Mouse (Mus musculus) neural tube, embryonic 14.5 days (tissue): ENCODE results near the gene Men1. TPM values are rescaled to one million over a fixed set of nuclear protein-coding genes. Genes with fewer than 3 reads are reported as not detected.

ENCODE experiments used
- ATAC-seq: fragments of 200-750 bp; cut with Nextera tagmentation; 2 replicates; pipeline ENCODE4 v1.8.0; 2017; ENCODE audit warnings: low read depth, mild to moderate bottlenecking, moderate TSS enrichment, moderate library complexity
- H3K27ac ChIP-seq: fragments of 300-500 bp; sonication (generic); 2 replicates; pipeline ENCODE4 v1.5.1; 2014; ENCODE audit warnings: low read depth, mild to moderate bottlenecking, control low read depth, low read length, moderate library complexity, mixed read lengths
- H3K27me3 ChIP-seq: fragments of 300-500 bp; sonication (generic); 2 replicates; pipeline ENCODE4 v1.6.1; 2014; ENCODE audit warnings: low read length; ENCODE audit not compliant: control insufficient read depth, insufficient read depth
- H3K36me3 ChIP-seq: fragments of 300-500 bp; sonication (generic); 2 replicates; pipeline ENCODE4 v1.6.1; 2014; ENCODE audit warnings: low read length, mixed read lengths; ENCODE audit not compliant: control insufficient read depth, insufficient read depth
- H3K4me1 ChIP-seq: fragments of 300-500 bp; sonication (generic); 2 replicates; pipeline ENCODE4 v1.6.1; 2014; ENCODE audit warnings: low read length; ENCODE audit not compliant: control insufficient read depth, insufficient read depth
- H3K4me2 ChIP-seq: fragments of 300-500 bp; sonication (generic); 2 replicates; pipeline ENCODE4 v1.6.1; 2014; ENCODE audit warnings: mild to moderate bottlenecking, low read depth, low read length, control low read depth
- H3K4me3 ChIP-seq: fragments of 300-500 bp; sonication (generic); 2 replicates; pipeline ENCODE4 v1.5.1; 2014; ENCODE audit warnings: low read depth, low read length, control low read depth, mixed read lengths
- H3K9ac ChIP-seq: fragments of 300-500 bp; sonication (generic); replicated peaks from 2 replicates; pipeline ENCODE4 v1.6.1; 2014; ENCODE audit warnings: low read depth, mild to moderate bottlenecking, control low read depth, low read length, mixed read lengths
- H3K9me3 ChIP-seq: fragments of 300-500 bp; sonication (generic); 2 replicates; pipeline ENCODE4 v1.6.1; 2016; ENCODE audit warnings: low read length; ENCODE audit not compliant: control insufficient read depth
- WGBS: fragments of 180-500 bp; shearing (Covaris S2); extraction: QIAGEN DNeasy Blood & Tissue Kit; methylation state at CpG from one replicate; pipeline ENCODE4 v1.1.7; 2014; 5-methylcytosine and 5-hydroxymethylcytosine counted together
- polyA plus RNA-seq: library from polyadenylated mRNA; unstranded; fragments of >200 nt; fragmentation: Nextera tagmentation; extraction: Ambion mirVana; gene quantifications from 2 replicates; pipeline ENCODE4 v1.2.1, GENCODE M21; 2014

Gene Men1
- polyA plus RNA-seq, 1 experiment from 2014 or later = 36.8 TPM

DNA sequence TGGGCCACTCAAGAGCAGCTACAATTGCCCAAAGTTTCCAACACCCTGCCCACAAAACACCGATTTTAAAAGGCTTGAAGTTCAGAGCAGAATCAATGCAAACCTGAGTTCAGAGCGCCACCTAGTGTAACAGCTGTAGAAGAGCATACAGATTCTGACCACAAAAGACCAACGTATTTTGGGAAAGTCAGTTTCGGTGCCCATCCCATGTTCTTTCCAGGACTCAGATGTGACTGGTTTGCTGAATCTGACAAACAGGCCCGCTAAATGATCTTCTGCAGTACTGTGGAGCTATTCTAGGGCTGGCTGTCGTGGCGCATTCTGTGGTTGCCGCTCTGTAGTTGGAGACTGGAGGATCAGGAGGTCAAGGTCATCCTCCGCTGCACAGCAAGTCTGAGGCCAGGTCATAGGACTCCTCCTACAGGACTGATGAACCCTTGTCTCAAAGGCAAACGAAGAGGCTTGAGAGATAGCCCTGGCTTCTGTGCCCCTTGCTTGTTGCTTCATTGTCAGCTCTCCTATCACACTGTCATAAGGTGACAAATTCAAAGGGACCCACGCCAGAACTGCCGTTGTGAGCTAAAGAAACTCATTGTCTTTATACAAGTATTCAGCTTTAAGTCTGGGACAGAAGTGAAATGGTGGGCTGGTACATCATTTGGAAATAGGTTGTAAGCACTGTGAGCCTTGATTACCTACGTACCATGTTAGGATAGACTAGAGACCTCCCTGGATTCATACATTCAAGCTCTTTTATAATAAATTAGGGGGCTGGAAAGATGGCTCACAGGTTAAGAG, 2.9 kb upstream of the Men1 start:
- no peak overlapping the region for H3K4me2 ChIP-seq
- H3K9ac ChIP-seq = no peak overlapping the region
- no peak for ATAC-seq
- no peaks in the 10 kb centered on the region for H3K9me3 ChIP-seq
- H3K27me3 ChIP-seq = no peaks in the 10 kb centered on the region
- WGBS = 26% methylated on average over 13 of the region's 13 CpGs
- H3K4me1 ChIP-seq = peaks cover 14% of the 10 kb centered on the region
- H3K36me3 ChIP-seq = no peaks in the 10 kb centered on the region
- no peak overlapping the region for H3K27ac ChIP-seq
- no peak overlapping the region for H3K4me3 ChIP-seq

DNA sequence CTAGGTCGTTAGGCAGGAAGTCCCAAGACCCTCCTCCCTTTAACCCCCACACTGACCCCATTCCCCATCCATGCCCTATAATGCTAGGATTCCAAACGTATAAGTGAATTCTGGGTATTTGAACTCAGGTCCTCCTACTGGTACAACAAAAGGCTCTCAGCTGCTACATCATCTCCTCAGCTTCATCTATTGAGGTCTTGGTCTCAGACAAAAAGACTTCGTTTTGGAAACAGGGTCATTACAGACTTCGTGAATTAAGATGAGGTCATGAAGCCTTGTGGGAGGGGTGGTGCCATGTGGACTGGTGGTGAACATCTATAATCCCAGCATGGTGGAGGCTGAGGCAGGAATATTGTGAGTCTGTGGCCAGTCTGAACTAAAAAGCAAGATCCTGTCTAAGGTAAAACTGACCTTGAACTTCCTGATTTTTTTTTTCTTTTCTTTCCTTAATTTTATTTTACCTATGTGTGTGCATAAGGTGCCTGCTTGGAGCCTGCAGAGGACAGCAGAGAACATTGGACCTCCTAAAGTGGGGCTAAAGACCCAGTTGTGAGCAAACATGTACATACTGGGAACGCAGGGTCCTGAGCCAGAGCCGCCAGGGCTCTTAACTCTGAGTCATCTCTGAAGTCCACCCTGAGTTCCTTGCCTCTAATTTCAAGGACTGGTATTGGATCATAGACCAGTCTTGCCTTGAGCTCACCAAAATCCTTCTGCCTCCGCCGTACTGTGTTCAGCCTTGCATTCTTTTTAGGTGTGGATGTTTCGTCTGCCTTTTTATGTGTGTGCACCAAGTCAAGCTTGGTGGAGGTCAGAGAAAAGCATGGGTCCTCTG, 801 bp upstream of the Men1 start:
- Histone ChIP-seq H3K36me3 (peaks cover 14% of the 10 kb centered on the region), H3K4me1 (peaks cover 17% of the 10 kb centered on the region), H3K9me3 (no peaks in the 10 kb centered on the region), H3K4me2 (peak overlapping the region; percentile 94), H3K27me3 (no peaks in the 10 kb centered on the region), H3K9ac (no peak overlapping the region), H3K27ac (peak overlapping the region; percentile 24; the same call in 1 of the 2 replicates), H3K4me3 (peak overlapping the region; percentile 87; the same call in 1 of the 2 replicates)
- 69% methylated on average over 9 of the region's 9 CpGs for WGBS
- peak; percentile 3; the same call in 1 of the 2 replicates for ATAC-seq

DNA sequence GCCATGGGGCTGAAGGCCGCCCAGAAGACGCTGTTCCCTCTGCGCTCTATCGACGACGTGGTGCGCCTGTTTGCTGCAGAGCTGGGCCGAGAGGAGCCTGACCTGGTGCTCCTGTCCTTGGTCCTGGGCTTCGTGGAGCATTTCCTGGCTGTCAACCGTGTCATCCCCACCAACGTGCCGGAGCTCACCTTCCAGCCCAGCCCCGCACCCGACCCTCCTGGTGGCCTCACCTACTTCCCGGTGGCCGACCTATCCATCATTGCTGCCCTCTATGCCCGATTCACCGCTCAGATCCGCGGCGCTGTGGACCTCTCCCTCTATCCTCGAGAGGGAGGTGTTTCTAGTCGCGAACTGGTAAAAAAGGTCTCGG, 664 bp downstream of the Men1 start:
- Histone ChIP-seq H3K4me2 (peak overlapping the region; percentile 94), H3K9me3 (no peaks in the 10 kb centered on the region), H3K4me1 (peaks cover 17% of the 10 kb centered on the region), H3K36me3 (peaks cover 27% of the 10 kb centered on the region), H3K4me3 (peak overlapping the region; percentile 87), H3K27me3 (no peaks in the 10 kb centered on the region), H3K27ac (peak overlapping the region; percentile 60), H3K9ac (peak overlapping the region; percentile 82)
- under 1% methylated on average over 25 of the region's 25 CpGs for WGBS
- peak; percentile 39 for ATAC-seq

DNA sequence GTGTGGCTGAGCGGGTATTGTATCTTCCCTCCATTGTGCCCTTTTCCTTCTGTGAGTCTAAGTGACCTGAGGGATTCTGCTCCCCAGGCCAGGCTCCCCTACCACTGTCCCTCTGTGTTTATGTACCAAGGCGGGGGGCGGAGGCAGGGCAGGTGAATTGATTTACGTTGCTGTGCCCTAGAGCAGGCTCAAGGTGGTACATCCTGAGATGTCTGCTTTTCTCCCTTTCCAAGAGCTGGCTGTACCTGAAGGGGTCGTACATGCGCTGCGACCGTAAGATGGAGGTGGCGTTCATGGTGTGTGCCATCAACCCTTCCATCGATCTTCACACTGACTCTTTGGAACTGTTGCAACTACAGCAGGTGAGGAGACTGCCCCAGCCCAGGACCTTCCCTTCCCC, 2.1 kb downstream of the Men1 start:
- peak overlapping the region; percentile 82; the same call in 1 of the 2 replicates for H3K9ac ChIP-seq
- peak overlapping the region; percentile 87; the same call in 1 of the 2 replicates for H3K4me3 ChIP-seq
- peaks cover 27% of the 10 kb centered on the region for H3K36me3 ChIP-seq
- no peaks in the 10 kb centered on the region for H3K27me3 ChIP-seq
- ATAC-seq = no peak
- WGBS = 93% methylated on average over 10 of the region's 10 CpGs
- H3K4me2 ChIP-seq = peak overlapping the region; percentile 94
- peaks cover 20% of the 10 kb centered on the region for H3K4me1 ChIP-seq
- H3K9me3 ChIP-seq = no peaks in the 10 kb centered on the region
- H3K27ac ChIP-seq = no peak overlapping the region

DNA sequence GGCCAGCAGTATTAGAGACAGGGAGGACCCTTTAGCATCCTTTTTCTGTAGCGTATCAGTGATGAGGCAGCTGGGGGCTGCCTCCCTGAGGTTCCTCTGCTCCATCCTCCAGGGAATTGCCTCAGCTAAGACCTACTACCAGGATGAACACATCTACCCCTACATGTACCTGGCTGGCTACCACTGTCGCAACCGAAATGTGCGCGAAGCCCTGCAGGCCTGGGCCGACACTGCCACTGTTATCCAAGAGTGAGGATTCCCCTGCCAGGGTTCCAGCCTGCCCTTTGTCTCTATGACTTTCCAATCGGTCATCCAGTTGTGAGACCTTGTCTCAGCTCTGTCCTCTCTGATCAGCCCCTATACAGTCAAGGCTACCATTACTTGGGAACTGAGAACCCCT, 3.4 kb downstream of the Men1 start:
- WGBS = 95% methylated on average over 7 of the region's 7 CpGs
- no peak overlapping the region for H3K4me3 ChIP-seq
- H3K4me2 ChIP-seq = no peak overlapping the region
- no peaks in the 10 kb centered on the region for H3K27me3 ChIP-seq
- peaks cover 20% of the 10 kb centered on the region for H3K4me1 ChIP-seq
- no peak overlapping the region for H3K9ac ChIP-seq
- ATAC-seq = no peak
- peaks cover 27% of the 10 kb centered on the region for H3K36me3 ChIP-seq
- H3K27ac ChIP-seq = no peak overlapping the region
- H3K9me3 ChIP-seq = no peaks in the 10 kb centered on the region

DNA sequence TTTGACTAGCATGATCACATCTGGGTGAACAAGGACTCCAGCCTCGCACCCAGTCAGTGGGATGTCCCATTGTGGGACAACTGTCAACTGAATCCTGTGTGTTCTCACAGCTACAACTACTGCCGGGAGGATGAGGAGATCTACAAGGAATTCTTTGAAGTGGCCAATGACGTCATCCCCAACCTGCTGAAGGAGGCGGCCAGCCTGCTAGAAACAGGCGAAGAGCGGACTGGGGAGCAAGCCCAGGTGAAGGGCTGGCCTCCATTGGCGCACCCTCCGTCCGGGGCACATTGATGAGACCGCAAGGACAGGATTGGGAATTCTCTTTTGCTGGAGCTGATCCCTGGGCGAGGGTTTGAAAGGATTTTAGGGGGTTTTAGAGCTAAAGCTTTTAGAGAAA, 3.9 kb downstream of the Men1 start:
- WGBS = 93% methylated on average over 11 of the region's 11 CpGs
- no peak overlapping the region for H3K9ac ChIP-seq
- no peak overlapping the region for H3K27ac ChIP-seq
- H3K27me3 ChIP-seq = no peaks in the 10 kb centered on the region
- H3K36me3 ChIP-seq = peaks cover 27% of the 10 kb centered on the region
- ATAC-seq = no peak
- H3K4me1 ChIP-seq = peaks cover 20% of the 10 kb centered on the region
- H3K4me3 ChIP-seq = no peak overlapping the region
- H3K9me3 ChIP-seq = no peaks in the 10 kb centered on the region
- no peak overlapping the region for H3K4me2 ChIP-seq

DNA sequence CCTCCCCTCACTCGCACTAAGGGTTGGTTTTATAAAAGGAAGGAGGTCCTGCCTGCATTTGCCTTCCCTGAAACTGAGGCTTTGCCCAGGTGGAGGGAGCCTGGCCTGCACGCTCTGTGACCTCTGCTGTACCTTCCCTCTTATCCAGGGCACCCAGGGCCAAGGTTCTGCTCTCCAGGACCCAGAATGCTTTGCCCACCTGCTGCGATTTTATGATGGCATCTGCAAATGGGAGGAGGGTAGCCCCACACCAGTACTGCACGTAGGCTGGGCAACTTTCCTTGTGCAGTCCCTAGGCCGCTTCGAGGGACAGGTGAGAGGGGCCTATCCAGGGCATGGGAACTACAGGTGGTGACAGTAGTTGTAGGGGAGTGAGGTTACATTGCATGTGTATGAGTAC, 4.4 kb downstream of the Men1 start:
- H3K4me2 ChIP-seq = no peak overlapping the region
- H3K4me1 ChIP-seq = peaks cover 20% of the 10 kb centered on the region
- H3K36me3 ChIP-seq = peaks cover 27% of the 10 kb centered on the region
- no peaks in the 10 kb centered on the region for H3K9me3 ChIP-seq
- H3K4me3 ChIP-seq = no peak overlapping the region
- 98% methylated on average over 6 of the region's 6 CpGs for WGBS
- H3K27me3 ChIP-seq = no peaks in the 10 kb centered on the region
- H3K27ac ChIP-seq = no peak overlapping the region
- no peak overlapping the region for H3K9ac ChIP-seq
- ATAC-seq = no peak

DNA sequence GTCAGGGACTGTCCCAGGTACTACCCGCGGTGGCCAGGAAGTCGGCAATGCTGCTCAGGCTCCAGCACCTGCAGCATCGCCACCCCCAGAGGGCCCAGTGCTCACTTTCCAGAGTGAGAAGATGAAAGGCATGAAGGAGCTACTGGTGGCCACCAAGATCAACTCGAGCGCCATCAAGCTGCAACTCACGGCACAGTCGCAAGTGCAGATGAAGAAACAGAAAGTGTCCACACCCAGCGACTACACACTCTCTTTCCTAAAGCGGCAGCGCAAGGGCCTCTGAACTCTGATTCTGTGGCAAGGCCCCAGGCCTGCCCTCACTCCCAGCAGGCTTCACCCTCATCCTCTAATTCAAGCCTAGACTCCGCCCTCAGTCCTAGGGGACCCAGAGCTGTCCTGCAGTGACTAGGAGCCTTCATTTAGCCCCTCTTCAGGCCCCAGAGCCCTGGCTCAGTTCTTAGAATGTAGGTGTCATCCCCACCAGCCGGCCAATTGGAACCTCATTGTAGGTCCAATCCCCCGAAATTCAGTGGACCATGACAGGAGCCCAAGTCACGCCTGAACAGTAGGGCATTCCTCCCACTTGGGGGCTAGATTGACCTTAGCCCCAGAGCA, 5.2 kb downstream of the Men1 start:
- no peak overlapping the region for H3K27ac ChIP-seq
- no peak overlapping the region for H3K9ac ChIP-seq
- peak overlapping the region; percentile 71; the same call in 1 of the 2 replicates for H3K4me2 ChIP-seq
- 76% methylated on average over 15 of the region's 15 CpGs for WGBS
- no peaks in the 10 kb centered on the region for H3K9me3 ChIP-seq
- H3K4me3 ChIP-seq = no peak overlapping the region
- H3K36me3 ChIP-seq = peaks cover 27% of the 10 kb centered on the region
- peaks cover 20% of the 10 kb centered on the region for H3K4me1 ChIP-seq
- no peaks in the 10 kb centered on the region for H3K27me3 ChIP-seq
- no peak for ATAC-seq
